Mouse (Mus musculus): ENCODE measurements at regions not wholly inside any gene's neighbourhood (a gene's known extent, or its start where the extent isn't known, plus 50 kb on each side); places are given as distances from the start of the nearest gene placed in this dataset.
A peak's percentile ranks its signal among the peaks of the same experiment; 100 is the strongest.

- DNase-seq: no peak
- Histone ChIP-seq H3K9ac (no peak overlapping the region), H3K27ac (ENCODE audit: low read depth, low read length) (no peak overlapping the region), H3K4me2 (ENCODE audit: low read depth) (no peak overlapping the region), H3K27me3 (ENCODE audit: insufficient read depth, low read length) (no peaks in the 10 kb centered on the region), H3K36me3 (ENCODE audit: insufficient read depth) (no peaks in the 10 kb centered on the region), H3K4me1 (ENCODE audit: insufficient read depth) (no peaks in the 10 kb centered on the region), H3K9me3 (ENCODE audit: low read length) (no peaks in the 10 kb centered on the region), H3K4me3 (ENCODE audit: low read depth, low read length) (no peak overlapping the region)
- WGBS: 82% methylated on average over 2 of the region's 2 CpGs
- TF ChIP-seq CTCF (IDR thresholded peaks at IDR 0.05; ENCODE audit: low read depth): no peak
- no peak for ATAC-seq
Observed at GRCm38 (mm10) chr3:8084749-8085148, 1464.5 kb upstream of the 1700008P02Rik start.

- Histone ChIP-seq H3K4me2 (ENCODE audit: low read depth) (no peak overlapping the region), H3K4me3 (ENCODE audit: low read depth, low read length) (no peak overlapping the region), H3K9ac (no peak overlapping the region), H3K27ac (ENCODE audit: low read depth, low read length) (no peak overlapping the region), H3K36me3 (ENCODE audit: insufficient read depth) (no peaks in the 10 kb centered on the region), H3K9me3 (ENCODE audit: low read length) (no peaks in the 10 kb centered on the region), H3K27me3 (ENCODE audit: insufficient read depth, low read length) (no peaks in the 10 kb centered on the region), H3K4me1 (ENCODE audit: insufficient read depth) (no peaks in the 10 kb centered on the region)
- DNase-seq: no peak
- TF ChIP-seq CTCF (IDR thresholded peaks at IDR 0.05; ENCODE audit: low read depth): no peak
- ATAC-seq: no peak
Observed at GRCm38 (mm10) chr3:8053711-8054110, 1433.5 kb upstream of the 1700008P02Rik start.

GRCm38 (mm10) chr3:8051167-8051566 lies 1430.9 kb upstream of the 1700008P02Rik start:
- no peak overlapping the region for H3K4me2 ChIP-seq (ENCODE audit: low read depth)
- no peaks in the 10 kb centered on the region for H3K4me1 ChIP-seq (ENCODE audit: insufficient read depth)
- H3K9ac ChIP-seq: no peak overlapping the region
- no peak overlapping the region for H3K4me3 ChIP-seq (ENCODE audit: low read depth, low read length)
- H3K27ac ChIP-seq (ENCODE audit: low read depth, low read length): no peak overlapping the region
- TF ChIP-seq CTCF (IDR thresholded peaks at IDR 0.05; ENCODE audit: low read depth): no peak
- H3K9me3 ChIP-seq (ENCODE audit: low read length): no peaks in the 10 kb centered on the region
- 62% methylated on average over 4 of the region's 4 CpGs for WGBS
- ATAC-seq (peak; percentile 81), DNase-seq (peak; percentile 66)
- no peaks in the 10 kb centered on the region for H3K27me3 ChIP-seq (ENCODE audit: insufficient read depth, low read length)
- H3K36me3 ChIP-seq (ENCODE audit: insufficient read depth): no peaks in the 10 kb centered on the region

- no peaks in the 10 kb centered on the region for H3K4me1 ChIP-seq (ENCODE audit: insufficient read depth)
- no peak overlapping the region for H3K27ac ChIP-seq (ENCODE audit: low read depth, low read length)
- no peak for TF ChIP-seq CTCF (IDR thresholded peaks at IDR 0.05; ENCODE audit: low read depth)
- H3K4me3 ChIP-seq (ENCODE audit: low read depth, low read length): no peak overlapping the region
- H3K27me3 ChIP-seq (ENCODE audit: insufficient read depth, low read length): no peaks in the 10 kb centered on the region
- WGBS: 67% methylated on average over 1 of the region's 1 CpGs
- H3K4me2 ChIP-seq (ENCODE audit: low read depth): no peak overlapping the region
- ATAC-seq (no peak), DNase-seq (no peak)
- H3K36me3 ChIP-seq (ENCODE audit: insufficient read depth): no peaks in the 10 kb centered on the region
- H3K9ac ChIP-seq: no peak overlapping the region
- H3K9me3 ChIP-seq (ENCODE audit: low read length): no peaks in the 10 kb centered on the region
Observed at GRCm38 (mm10) chr3:8049706-8050105, 1429.5 kb upstream of the 1700008P02Rik start.

- no peak for TF ChIP-seq CTCF (IDR thresholded peaks at IDR 0.05; ENCODE audit: low read depth)
- no peak for DNase-seq
- no peak overlapping the region for H3K9ac ChIP-seq
- no peak overlapping the region for H3K4me2 ChIP-seq (ENCODE audit: low read depth)
- no peak overlapping the region for H3K4me3 ChIP-seq (ENCODE audit: low read depth, low read length)
- 67% methylated on average over 3 of the region's 3 CpGs for WGBS
- ATAC-seq: no peak
- H3K27ac ChIP-seq (ENCODE audit: low read depth, low read length): no peak overlapping the region
- H3K27me3 ChIP-seq (ENCODE audit: insufficient read depth, low read length): no peaks in the 10 kb centered on the region
- no peaks in the 10 kb centered on the region for H3K4me1 ChIP-seq (ENCODE audit: insufficient read depth)
- no peaks in the 10 kb centered on the region for H3K9me3 ChIP-seq (ENCODE audit: low read length)
- H3K36me3 ChIP-seq (ENCODE audit: insufficient read depth): no peaks in the 10 kb centered on the region
Observed at GRCm38 (mm10) chr3:8046348-8046747, 1426.1 kb upstream of the 1700008P02Rik start.

GRCm38 (mm10) chr3:8036697-8037096 lies 1416.5 kb upstream of the 1700008P02Rik start:
- DNase-seq (no peak), ATAC-seq (peak; percentile 18; the same call in 1 of the 2 replicates)
- Histone ChIP-seq H3K36me3 (ENCODE audit: insufficient read depth) (no peaks in the 10 kb centered on the region), H3K4me3 (ENCODE audit: low read depth, low read length) (no peak overlapping the region), H3K9me3 (ENCODE audit: low read length) (no peaks in the 10 kb centered on the region), H3K4me2 (ENCODE audit: low read depth) (no peak overlapping the region), H3K27ac (ENCODE audit: low read depth, low read length) (no peak overlapping the region), H3K9ac (no peak overlapping the region), H3K27me3 (ENCODE audit: insufficient read depth, low read length) (no peaks in the 10 kb centered on the region), H3K4me1 (ENCODE audit: insufficient read depth) (no peaks in the 10 kb centered on the region)
- TF ChIP-seq CTCF (IDR thresholded peaks at IDR 0.05; ENCODE audit: low read depth): no peak
- WGBS: 44% methylated on average over 1 of the region's 1 CpGs

GRCm38 (mm10) chr3:8035091-8035729 lies 1415.0 kb upstream of the 1700008P02Rik start:
- no peak for TF ChIP-seq CTCF (IDR thresholded peaks at IDR 0.05; ENCODE audit: low read depth)
- H3K4me2 ChIP-seq (ENCODE audit: low read depth): no peak overlapping the region
- no peaks in the 10 kb centered on the region for H3K4me1 ChIP-seq (ENCODE audit: insufficient read depth)
- H3K27ac ChIP-seq (ENCODE audit: low read depth, low read length): no peak overlapping the region
- H3K9ac ChIP-seq: no peak overlapping the region
- H3K36me3 ChIP-seq (ENCODE audit: insufficient read depth): no peaks in the 10 kb centered on the region
- no peaks in the 10 kb centered on the region for H3K9me3 ChIP-seq (ENCODE audit: low read length)
- 82% methylated on average over 14 of the region's 14 CpGs for WGBS
- ATAC-seq (no peak), DNase-seq (no peak)
- H3K27me3 ChIP-seq (ENCODE audit: insufficient read depth, low read length): no peaks in the 10 kb centered on the region
- no peak overlapping the region for H3K4me3 ChIP-seq (ENCODE audit: low read depth, low read length)

Measured in forebrain, postnatal 0 days (tissue).